Mouse (Mus musculus) stomach, embryonic 14.5 days (tissue): ENCODE data around the gene Ube4b. TPM values are rescaled to one million over a fixed set of nuclear protein-coding genes. Genes with fewer than 3 reads are reported as not detected.
"Not testable (repeated sequence)": the region's sequence is repeated elsewhere in the genome, so short reads cannot be mapped to it uniquely, and the experiment has no call there.

Source experiments
- ATAC-seq: fragments of 200-750 bp; cut with Nextera tagmentation; 2 replicates; pipeline ENCODE4 v1.8.0; 2017; ENCODE audit warnings: low read depth, moderate TSS enrichment; ENCODE audit not compliant: insufficient number of reproducible peaks, insufficient read depth, low FRiP score
- H3K27ac ChIP-seq: fragments of 300-500 bp; sonication (generic); 2 replicates; pipeline ENCODE4 v1.5.1; 2014; ENCODE audit warnings: mild to moderate bottlenecking, low read length, moderate library complexity, mixed read lengths
- H3K27me3 ChIP-seq: fragments of 300-500 bp; sonication (generic); 2 replicates; pipeline ENCODE4 v1.6.1; 2014; ENCODE audit warnings: low read length, control low read depth, mixed read lengths; ENCODE audit not compliant: control insufficient read depth, insufficient read depth
- H3K36me3 ChIP-seq: fragments of 300-500 bp; sonication (generic); 2 replicates; pipeline ENCODE4 v1.6.1; 2014; ENCODE audit warnings: mild to moderate bottlenecking, control low read depth, low read length, moderate library complexity, mixed read lengths; ENCODE audit not compliant: control insufficient read depth, insufficient read depth
- H3K4me1 ChIP-seq: fragments of 300-500 bp; sonication (generic); 2 replicates; pipeline ENCODE4 v1.6.1; 2014; ENCODE audit warnings: low read length, control low read depth, mixed read lengths; ENCODE audit not compliant: control insufficient read depth, insufficient read depth
- H3K4me2 ChIP-seq: fragments of 300-500 bp; sonication (generic); replicated peaks from 2 replicates; pipeline ENCODE4 v1.6.1; 2014; ENCODE audit warnings: low read depth, low read length, control low read depth
- H3K4me3 ChIP-seq: fragments of 300-500 bp; sonication (generic); 2 replicates; pipeline ENCODE4 v1.5.1; 2014; ENCODE audit warnings: low read depth, low read length, control low read depth
- H3K9ac ChIP-seq: fragments of 300-500 bp; sonication (generic); replicated peaks from 2 replicates; pipeline ENCODE4 v1.6.1; 2014; ENCODE audit warnings: low read depth, mild to moderate bottlenecking, control low read depth, low read length, moderate library complexity, mixed read lengths
- H3K9me3 ChIP-seq: fragments of 300-500 bp; sonication (generic); 2 replicates; pipeline ENCODE4 v1.6.1; 2016; ENCODE audit warnings: low read depth, low read length, control low read depth; ENCODE audit not compliant: control insufficient read depth
- WGBS: fragments of 180-500 bp; shearing (Covaris S2); extraction: QIAGEN DNeasy Blood & Tissue Kit; methylation state at CpG from one replicate; pipeline ENCODE4 v1.1.7; 2014; 5-methylcytosine and 5-hydroxymethylcytosine counted together
- polyA plus RNA-seq: library from polyadenylated mRNA; unstranded; fragments of >200 nt; fragmentation: Nextera tagmentation; extraction: Ambion mirVana; gene quantifications from 2 replicates; pipeline ENCODE4 v1.2.1, GENCODE M21; 2014

Gene Ube4b
- 41.7 and 44.3 TPM in 2 replicates for polyA plus RNA-seq

DNA sequence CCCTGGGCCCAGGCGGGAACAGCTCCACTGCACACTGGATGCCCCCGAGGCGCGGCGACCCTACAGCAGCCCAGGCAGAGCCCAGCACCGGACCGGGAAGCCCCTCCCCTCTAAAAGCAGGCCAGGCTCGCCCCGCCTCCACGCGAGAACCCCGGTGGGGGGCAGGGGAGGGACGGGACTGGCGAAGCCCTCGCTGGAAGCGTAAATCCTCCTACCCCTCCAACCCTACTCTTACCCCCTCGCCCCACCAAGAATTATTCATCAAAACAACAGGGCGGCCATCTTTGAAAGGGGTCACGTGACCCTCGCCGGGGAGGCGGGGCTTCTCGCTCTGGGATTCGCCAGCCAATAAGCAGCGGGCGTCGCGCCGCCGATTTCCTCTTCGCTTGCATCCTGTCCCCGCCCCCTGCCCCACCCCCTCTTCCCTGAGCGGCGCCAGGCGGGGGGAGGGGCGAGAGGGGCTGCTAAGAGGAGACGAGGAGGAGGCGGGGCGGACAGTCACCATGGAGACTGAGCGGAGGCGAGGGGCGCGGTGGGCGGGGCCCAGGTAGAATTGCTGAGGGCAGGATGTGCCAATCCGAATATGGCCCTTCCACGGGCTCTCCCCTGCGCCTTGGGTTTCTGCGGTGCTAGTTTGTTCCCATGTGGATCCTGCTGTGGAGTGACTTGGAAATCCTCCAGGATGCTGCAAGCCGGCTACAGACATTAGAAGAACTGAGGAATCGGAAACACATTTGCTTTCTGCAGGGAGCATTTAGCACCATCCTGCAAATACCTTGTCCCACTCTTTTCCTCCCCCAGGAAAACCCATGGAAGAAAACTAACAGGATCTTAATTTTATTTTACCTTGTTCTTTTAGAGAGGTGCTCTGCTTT is at the start of gene Ube4b:
TSS of gene Ube4b (minus strand) at position 425 of the 875 bp plus-strand sequence.
- no peaks in the 10 kb centered on the region for H3K27me3 ChIP-seq
- H3K4me3 ChIP-seq = peak within 1 kb of the TSS; percentile 95
- ATAC-seq = peak; percentile 93
- peak within 1 kb of the TSS; percentile 57 for H3K4me2 ChIP-seq
- H3K36me3 ChIP-seq = no peaks in the 10 kb centered on the region
- 0 out of 2 replicates have a peak, but pooled peaks cover 4% of the 10 kb centered on the region for H3K4me1 ChIP-seq
- no peaks in the 10 kb centered on the region for H3K9me3 ChIP-seq
- peak within 1 kb of the TSS; percentile 95 for H3K9ac ChIP-seq
- H3K27ac ChIP-seq = peak within 1 kb of the TSS; percentile 99
- WGBS = under 1% methylated on average over 46 of the region's 50 CpGs

GRCm38 (mm10) chr4:149475096-149475495 is 48.5 kb upstream of the Ube4b start:
- Histone ChIP-seq H3K4me1 (no peaks in the 10 kb centered on the region), H3K4me2 (no peak overlapping the region), H3K9me3 (no peaks in the 10 kb centered on the region), H3K9ac (no peak overlapping the region), H3K36me3 (no peaks in the 10 kb centered on the region; the same call in 1 of the 2 replicates), H3K27me3 (no peaks in the 10 kb centered on the region), H3K4me3 (no peak overlapping the region), H3K27ac (no peak overlapping the region)
- WGBS = 71% methylated on average over 7 of the region's 7 CpGs
- ATAC-seq = no peak

- 90% methylated on average over 3 of the region's 3 CpGs for WGBS
- H3K36me3 ChIP-seq = peaks cover 3% of the 10 kb centered on the region; the same call in 1 of the 2 replicates
- H3K27ac ChIP-seq = no peak overlapping the region
- no peaks in the 10 kb centered on the region for H3K27me3 ChIP-seq
- ATAC-seq = no peak
- H3K4me2 ChIP-seq = no peak overlapping the region
- H3K4me1 ChIP-seq = no peaks in the 10 kb centered on the region
- no peaks in the 10 kb centered on the region for H3K9me3 ChIP-seq
- no peak overlapping the region for H3K4me3 ChIP-seq
- no peak overlapping the region for H3K9ac ChIP-seq
Observed at GRCm38 (mm10) chr4:149469557-149469956, 43.0 kb upstream of the Ube4b start.

- H3K4me1 ChIP-seq = no peaks in the 10 kb centered on the region
- 63% methylated on average over 6 of the region's 6 CpGs for WGBS
- no peak for ATAC-seq
- no peak overlapping the region for H3K27ac ChIP-seq
- H3K4me3 ChIP-seq = no peak overlapping the region
- H3K9me3 ChIP-seq = no peaks in the 10 kb centered on the region
- no peak overlapping the region for H3K4me2 ChIP-seq
- no peaks in the 10 kb centered on the region for H3K27me3 ChIP-seq
- no peak overlapping the region for H3K9ac ChIP-seq
- H3K36me3 ChIP-seq = peaks cover 3% of the 10 kb centered on the region; the same call in 1 of the 2 replicates
Observed at GRCm38 (mm10) chr4:149463435-149463950, 36.9 kb upstream of the Ube4b start.

- Histone ChIP-seq H3K4me3 (no peak overlapping the region), H3K27ac (no peak overlapping the region), H3K36me3 (no peaks in the 10 kb centered on the region), H3K27me3 (no peaks in the 10 kb centered on the region), H3K9me3 (no peaks in the 10 kb centered on the region), H3K4me2 (no peak overlapping the region), H3K4me1 (no peaks in the 10 kb centered on the region), H3K9ac (no peak overlapping the region)
- no peak for ATAC-seq
- 79% methylated on average over 6 of the region's 6 CpGs for WGBS
Observed at GRCm38 (mm10) chr4:149462305-149462971, 35.9 kb upstream of the Ube4b start.

DNA sequence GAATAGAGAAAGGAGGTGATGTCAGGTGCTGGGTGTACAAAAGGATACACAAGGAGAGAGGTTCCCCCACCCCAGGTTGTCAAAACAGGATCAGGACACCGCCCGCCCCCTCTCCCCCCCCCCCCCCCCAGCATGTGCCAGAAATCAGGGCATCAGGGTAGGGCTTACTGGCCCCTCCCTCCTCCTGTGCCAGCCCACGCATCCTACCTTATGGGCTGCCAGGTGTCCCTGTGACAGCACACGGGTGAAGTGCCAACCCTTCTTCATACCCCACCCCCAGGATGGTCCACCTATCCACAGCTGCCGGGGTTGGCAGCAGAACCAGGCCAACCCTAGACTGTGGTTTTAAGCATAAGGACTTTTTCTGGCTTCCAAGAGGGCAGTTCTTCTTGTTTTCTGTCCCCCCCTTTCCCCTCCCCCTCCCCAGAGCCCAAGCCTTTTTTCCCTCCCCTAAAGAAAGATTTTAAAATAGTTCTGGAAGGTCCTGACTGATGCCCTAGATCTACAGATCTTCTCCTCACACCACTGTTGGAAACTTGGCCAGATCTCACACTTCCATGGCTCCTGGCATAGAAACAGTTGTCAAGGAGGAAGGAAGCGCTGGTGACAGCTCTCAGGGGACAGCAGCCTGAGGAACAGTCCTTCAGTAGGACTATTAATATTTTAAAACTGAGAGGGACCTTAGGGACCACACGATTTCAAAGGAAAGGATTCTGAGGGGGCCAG is 35.2 kb upstream of the Ube4b start:
- no peak overlapping the region for H3K4me2 ChIP-seq
- no peaks in the 10 kb centered on the region for H3K4me1 ChIP-seq
- H3K27me3 ChIP-seq = no peaks in the 10 kb centered on the region
- H3K9ac ChIP-seq = no peak overlapping the region
- WGBS = 67% methylated on average over 7 of the region's 7 CpGs
- no peaks in the 10 kb centered on the region for H3K9me3 ChIP-seq
- ATAC-seq = no peak
- no peak overlapping the region for H3K27ac ChIP-seq
- no peak overlapping the region for H3K4me3 ChIP-seq
- H3K36me3 ChIP-seq = no peaks in the 10 kb centered on the region

DNA sequence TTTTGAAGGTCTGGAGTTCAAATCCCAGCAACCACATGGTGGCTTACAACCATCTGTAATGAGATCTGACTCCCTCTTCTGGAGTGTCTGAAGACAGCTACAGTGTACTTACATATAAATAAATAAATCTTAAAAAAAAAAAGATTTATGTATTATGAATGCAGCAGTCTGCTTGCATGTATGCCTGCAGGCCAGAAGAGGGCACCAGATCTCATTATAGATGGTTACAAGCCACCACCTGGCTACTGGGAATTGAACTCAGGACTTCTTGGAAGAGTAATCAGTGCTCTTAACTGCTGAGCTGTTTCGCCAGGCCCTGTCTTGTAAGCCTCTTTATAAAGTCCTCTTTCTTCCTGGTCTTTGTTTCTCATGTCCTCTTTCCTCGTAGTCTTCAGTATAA is 33.9 kb upstream of the Ube4b start:
- H3K4me1 ChIP-seq, ATAC-seq, H3K4me3 ChIP-seq, H3K27ac ChIP-seq, H3K9me3 ChIP-seq, H3K27me3 ChIP-seq, H3K9ac ChIP-seq, H3K36me3 ChIP-seq, H3K4me2 ChIP-seq: not testable (repeated sequence)
- 94% methylated on average over 2 of the region's 2 CpGs for WGBS

DNA sequence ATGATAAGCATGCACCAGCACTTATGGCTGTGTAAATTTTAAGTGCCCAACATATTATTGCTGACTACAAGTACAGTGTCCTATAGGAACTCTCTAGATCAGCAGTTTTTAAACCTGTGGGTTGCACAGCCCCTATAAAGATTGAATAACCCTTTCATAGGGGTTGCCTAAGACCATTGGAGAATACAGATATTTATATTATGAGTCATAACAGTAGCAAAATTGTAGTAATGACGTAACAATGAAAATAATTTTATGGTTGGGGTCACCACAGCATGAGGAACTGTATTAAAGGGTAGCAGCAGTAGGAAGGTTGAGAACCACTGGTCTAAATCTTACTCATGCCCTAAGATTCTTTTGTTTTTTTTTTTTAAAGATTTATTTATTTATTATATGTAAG is 32.9 kb upstream of the Ube4b start:
- Histone ChIP-seq H3K4me1 (no peaks in the 10 kb centered on the region), H3K36me3 (no peaks in the 10 kb centered on the region), H3K4me2 (no peak overlapping the region), H3K9me3 (no peaks in the 10 kb centered on the region), H3K27ac (no peak overlapping the region), H3K4me3 (no peak overlapping the region), H3K9ac (no peak overlapping the region), H3K27me3 (no peaks in the 10 kb centered on the region)
- 69% methylated on average over 1 of the region's 1 CpGs for WGBS
- ATAC-seq = no peak
